Mouse (Mus musculus) gastrocnemius, postnatal 25 days (tissue): ENCODE data around the gene Omp. TPM values are rescaled to one million over a fixed set of nuclear protein-coding genes. Genes with fewer than 3 reads are reported as not detected.

Source experiments
- DNase-seq: peaks from one replicate; pipeline ENCODE4 v3.0.0; 2022
- total RNA-seq, 2 experiments: library from RNA; stranded (reverse); gene quantifications; 1 replicate in 1 of 2; 2 replicates in 1 of 2; pipeline ENCODE4 v1.2.3; 2021

The Omp gene
- total RNA-seq, 2 experiments from 2014 or later, result 0.11 TPM; not detected in 1

- DNase-seq, result no peak
These were observed 47.7 kb downstream of the Omp start for GRCm38 (mm10) chr7:98097557-98097956.

- no peak for DNase-seq
These were observed 49.5 kb downstream of the Omp start for GRCm38 (mm10) chr7:98095852-98096251.

Other genes starting within 250 kb of the Omp start
- not detected for gene Gdpd4, start 225.5 kb downstream of the Omp start, total RNA-seq
- 1 to 10 TPM; 2.8 to 3.5 TPM for gene Myo7a, start 26.0 kb downstream of the Omp start, total RNA-seq
- gene Capn5, start 32.8 kb upstream of the Omp start, total RNA-seq, result 1 to 10 TPM; 1.6 to 2.4 TPM
- not detected for gene B3gnt6, start 54.0 kb upstream of the Omp start, total RNA-seq
- gene Acer3, start 175.7 kb upstream of the Omp start, total RNA-seq, result 1 to 10 TPM; 4.5 to 5.0 TPM
- 1 to 10 TPM; 1.3 to 1.6 TPM for gene Tsku, start 215.8 kb upstream of the Omp start, total RNA-seq